ENCODE assay signal across 8 mouse cellular contexts in the genomic region with DNA sequence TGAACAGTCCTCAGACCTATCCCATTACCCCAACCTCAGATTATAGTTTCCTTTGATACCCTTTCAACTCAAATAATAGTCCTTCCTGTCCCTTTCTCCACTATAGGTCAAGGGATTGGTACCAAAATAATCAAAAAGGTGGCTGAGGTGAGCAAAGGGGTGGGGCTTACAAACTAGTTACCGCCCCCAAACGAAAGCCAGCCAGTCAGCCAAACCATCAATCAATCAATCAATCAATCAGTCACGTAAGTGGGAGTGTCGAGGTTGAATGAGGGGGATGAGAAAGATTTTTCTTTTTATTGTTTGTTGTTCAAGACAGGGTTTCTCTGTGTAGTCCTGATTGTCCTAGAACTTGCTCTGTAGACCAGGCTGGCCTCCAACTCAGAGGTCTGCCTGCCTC. TPM values are rescaled to one million over a fixed set of nuclear protein-coding genes. Genes with fewer than 3 reads are reported as not detected.
A peak's percentile ranks its signal among the peaks of the same experiment; 100 is the strongest.
DNase-seq lines count a peak whose midpoint lies in the region; ATAC-seq and TF ChIP-seq lines count a peak whose summit lies in the region.

No protein-coding gene starts in this region.

- H3K27me3 ChIP-seq in lung, embryonic 14.5 days (ENCODE audit: insufficient read depth, low read length) = no peaks in the 10 kb centered on the region
- no peaks in the 10 kb centered on the region for H3K27me3 ChIP-seq in forebrain, embryonic 14.5 days (replicated peaks; ENCODE audit: control insufficient read depth, insufficient read depth, low read length)
- H3K27me3 ChIP-seq in liver, embryonic 11.5 days (replicated peaks; ENCODE audit: control insufficient read depth, insufficient read depth, low read length) = no peaks in the 10 kb centered on the region
- H3K27me3 ChIP-seq in stomach, embryonic 14.5 days (ENCODE audit: control insufficient read depth, insufficient read depth, low read length) = no peaks in the 10 kb centered on the region

- ATAC-seq in lung, embryonic 14.5 days (ENCODE audit: insufficient read depth) = no peak
- ATAC-seq in forebrain, embryonic 14.5 days = no peak
- ATAC-seq in liver, embryonic 11.5 days (replicated peaks; ENCODE audit: low FRiP score) = no peak
- ATAC-seq in stomach, embryonic 14.5 days (ENCODE audit: insufficient number of reproducible peaks, insufficient read depth, low FRiP score, low read depth) = no peak

- no peak for DNase-seq in lung, embryonic 14.5 days
- DNase-seq in lung, postnatal 4 days = no peak
- no peak for DNase-seq in forebrain, embryonic 14.5 days (ENCODE audit: low spot score)
- no peak for DNase-seq in liver, embryonic 11.5 days (ENCODE audit: low spot score)
- no peak for DNase-seq in layer of hippocampus, adult 18-20 months (ENCODE audit: low spot score in 2 of 2)
- no peak for DNase-seq in left cerebral cortex, postnatal 10 days (ENCODE audit: extremely low spot score in 1 of 2, low spot score in 2 of 2)
- DNase-seq in layer of hippocampus, adult 8-10 months (ENCODE audit: low spot score in 2 of 2) = no peak

- H3K4me2 ChIP-seq in lung, embryonic 14.5 days = peak overlapping the region; percentile 82
- peak overlapping the region; percentile 77 for H3K4me2 ChIP-seq in forebrain, embryonic 14.5 days (ENCODE audit: low read length)
- H3K4me2 ChIP-seq in liver, embryonic 11.5 days = peak overlapping the region; percentile 85
- H3K4me2 ChIP-seq in stomach, embryonic 14.5 days (replicated peaks; ENCODE audit: low read depth, low read length) = peak overlapping the region; percentile 72; the same call in 1 of the 2 replicates

- H3K27ac ChIP-seq in lung, embryonic 14.5 days (ENCODE audit: low read depth) = no peak overlapping the region
- no peak overlapping the region for H3K27ac ChIP-seq in forebrain, embryonic 14.5 days (ENCODE audit: low read depth, low read length)
- H3K27ac ChIP-seq in liver, embryonic 11.5 days (ENCODE audit: low read depth, low read length) = no peak overlapping the region
- no peak overlapping the region for H3K27ac ChIP-seq in stomach, embryonic 14.5 days (ENCODE audit: low read length)

- no peaks in the 10 kb centered on the region for H3K36me3 ChIP-seq in lung, embryonic 14.5 days (ENCODE audit: insufficient read depth)
- no peaks in the 10 kb centered on the region for H3K36me3 ChIP-seq in forebrain, embryonic 14.5 days (ENCODE audit: control insufficient read depth, insufficient read depth, low read length)
- H3K36me3 ChIP-seq in liver, embryonic 11.5 days (ENCODE audit: control insufficient read depth, insufficient read depth, low read length) = no peaks in the 10 kb centered on the region
- H3K36me3 ChIP-seq in stomach, embryonic 14.5 days (ENCODE audit: control insufficient read depth, insufficient read depth, low read length) = no peaks in the 10 kb centered on the region

- H3K4me1 ChIP-seq in lung, embryonic 14.5 days (ENCODE audit: insufficient read depth) = no peaks in the 10 kb centered on the region
- H3K4me1 ChIP-seq in forebrain, embryonic 14.5 days (ENCODE audit: control insufficient read depth, insufficient read depth, low read length) = peaks cover 10% of the 10 kb centered on the region
- peaks cover 22% of the 10 kb centered on the region for H3K4me1 ChIP-seq in liver, embryonic 11.5 days (replicated peaks; ENCODE audit: control insufficient read depth, insufficient read depth, low read length)
- H3K4me1 ChIP-seq in stomach, embryonic 14.5 days (ENCODE audit: control insufficient read depth, insufficient read depth, low read length) = 0 out of 2 replicates have a peak, but pooled peaks cover 2% of the 10 kb centered on the region

- H3K9ac ChIP-seq in lung, embryonic 14.5 days = peak overlapping the region; percentile 71; the same call in 1 of the 2 replicates
- H3K9ac ChIP-seq in forebrain, embryonic 14.5 days (ENCODE audit: low read length) = peak overlapping the region; percentile 80
- H3K9ac ChIP-seq in liver, embryonic 11.5 days (ENCODE audit: low read depth, low read length) = no peak overlapping the region
- H3K9ac ChIP-seq in stomach, embryonic 14.5 days (replicated peaks; ENCODE audit: low read depth, low read length) = no peak overlapping the region

- TF ChIP-seq CTCF in lung, embryonic 14.5 days (IDR thresholded peaks at IDR 0.05; ENCODE audit: low read depth) = no peak

- WGBS in lung, embryonic 14.5 days = 58% methylated on average over 4 of the region's 4 CpGs
- WGBS in forebrain, embryonic 14.5 days = 68% methylated on average over 4 of the region's 4 CpGs
- WGBS in liver, embryonic 11.5 days = 65% methylated on average over 4 of the region's 4 CpGs
- WGBS in stomach, embryonic 14.5 days = 59% methylated on average over 4 of the region's 4 CpGs

- intact Hi-C loops in left cerebral cortex, postnatal 10 days (cut with DNase I) = no loop called here

- no peaks in the 10 kb centered on the region for H3K9me3 ChIP-seq in lung, embryonic 14.5 days (ENCODE audit: low read depth, low read length)
- H3K9me3 ChIP-seq in forebrain, embryonic 14.5 days (replicated peaks; ENCODE audit: control insufficient read depth, low read length) = no peaks in the 10 kb centered on the region
- no peaks in the 10 kb centered on the region for H3K9me3 ChIP-seq in liver, embryonic 11.5 days (ENCODE audit: control insufficient read depth, low read length)
- no peaks in the 10 kb centered on the region for H3K9me3 ChIP-seq in stomach, embryonic 14.5 days (ENCODE audit: control insufficient read depth, low read depth, low read length)

- peak overlapping the region; percentile 55 for H3K4me3 ChIP-seq in lung, embryonic 14.5 days (ENCODE audit: low read depth, low read length)
- peak overlapping the region; percentile 45 for H3K4me3 ChIP-seq in forebrain, embryonic 14.5 days (ENCODE audit: low read depth, low read length)
- peak overlapping the region; percentile 63 for H3K4me3 ChIP-seq in liver, embryonic 11.5 days (ENCODE audit: low read depth, low read length)
- H3K4me3 ChIP-seq in stomach, embryonic 14.5 days (ENCODE audit: low read depth, low read length) = no peak overlapping the region

RNA-seq across cellular contexts. Expression of gene Sat2, which starts 1.2 kb away (rescaled TPM):
- 18.0 and 18.3 TPM in 2 replicates for polyA plus RNA-seq in lung, embryonic 14.5 days (2014; fragmentation: Nextera tagmentation; extraction: Ambion mirVana)
- polyA plus RNA-seq in forebrain, embryonic 14.5 days (2014; fragmentation: Nextera tagmentation; extraction: Ambion mirVana) = 17.6 and 18.2 TPM in 2 replicates
- polyA plus RNA-seq in liver, embryonic 11.5 days (2014; fragmentation: Nextera tagmentation; extraction: Ambion mirVana) = 16.7 and 18.0 TPM in 2 replicates
- polyA plus RNA-seq in stomach, embryonic 14.5 days (2014; fragmentation: Nextera tagmentation; extraction: Ambion mirVana) = 17.5 and 18.7 TPM in 2 replicates
- total RNA-seq in layer of hippocampus, adult 18-20 months (2021) = 10 to 100 TPM in 1 of 2 experiments, 1 to 10 TPM in 1; 9.5 to 12.1 TPM
- total RNA-seq in left cerebral cortex, postnatal 10 days (2021) = 10 to 100 TPM; 12.7 to 15.2 TPM
- total RNA-seq in layer of hippocampus, adult 8-10 months (2022) = 10 to 100 TPM; 13.3 to 19.2 (median 14.8) TPM

RNA-seq across cellular contexts. Expression of gene Shbg, which starts 5.3 kb away (rescaled TPM):
- not detected in 2 replicates for polyA plus RNA-seq in lung, embryonic 14.5 days (2014; fragmentation: Nextera tagmentation; extraction: Ambion mirVana)
- not detected in 2 replicates for polyA plus RNA-seq in forebrain, embryonic 14.5 days (2014; fragmentation: Nextera tagmentation; extraction: Ambion mirVana)
- polyA plus RNA-seq in liver, embryonic 11.5 days (2014; fragmentation: Nextera tagmentation; extraction: Ambion mirVana) = 42.9 and 43.8 TPM in 2 replicates
- polyA plus RNA-seq in stomach, embryonic 14.5 days (2014; fragmentation: Nextera tagmentation; extraction: Ambion mirVana) = not detected in 2 replicates
- total RNA-seq in layer of hippocampus, adult 18-20 months (2021) = not detected
- not detected for total RNA-seq in left cerebral cortex, postnatal 10 days (2021)
- under 1 TPM in 2 of 4 experiments, not detected in 2; 0.59 to 0.92 TPM for total RNA-seq in layer of hippocampus, adult 8-10 months (2022)

RNA-seq across cellular contexts. Expression of gene Fxr2, which starts 9.8 kb away (rescaled TPM):
- 26.8 and 31.2 TPM in 2 replicates for polyA plus RNA-seq in lung, embryonic 14.5 days (2014; fragmentation: Nextera tagmentation; extraction: Ambion mirVana)
- polyA plus RNA-seq in forebrain, embryonic 14.5 days (2014; fragmentation: Nextera tagmentation; extraction: Ambion mirVana) = 34.2 and 35.0 TPM in 2 replicates
- polyA plus RNA-seq in liver, embryonic 11.5 days (2014; fragmentation: Nextera tagmentation; extraction: Ambion mirVana) = 22.8 and 26.2 TPM in 2 replicates
- 20.9 and 26.0 TPM in 2 replicates for polyA plus RNA-seq in stomach, embryonic 14.5 days (2014; fragmentation: Nextera tagmentation; extraction: Ambion mirVana)
- 100 to 1,000 TPM; 139 to 142 TPM for total RNA-seq in layer of hippocampus, adult 18-20 months (2021)
- total RNA-seq in left cerebral cortex, postnatal 10 days (2021) = 10 to 100 TPM; 92.0 to 99.4 TPM
- 100 to 1,000 TPM; 132 to 154 (median 139) TPM for total RNA-seq in layer of hippocampus, adult 8-10 months (2022)

RNA-seq across cellular contexts. Expression of gene Atp1b2, which starts 17.3 kb away (rescaled TPM):
- 6.9 and 9.8 TPM in 2 replicates for polyA plus RNA-seq in lung, embryonic 14.5 days (2014; fragmentation: Nextera tagmentation; extraction: Ambion mirVana)
- 22.0 and 31.5 TPM in 2 replicates for polyA plus RNA-seq in forebrain, embryonic 14.5 days (2014; fragmentation: Nextera tagmentation; extraction: Ambion mirVana)
- 76.2 and 79.5 TPM in 2 replicates for polyA plus RNA-seq in liver, embryonic 11.5 days (2014; fragmentation: Nextera tagmentation; extraction: Ambion mirVana)
- polyA plus RNA-seq in stomach, embryonic 14.5 days (2014; fragmentation: Nextera tagmentation; extraction: Ambion mirVana) = 8.8 and 10.0 TPM in 2 replicates
- total RNA-seq in layer of hippocampus, adult 18-20 months (2021) = 100 to 1,000 TPM; 402 to 407 TPM
- 100 to 1,000 TPM; 395 to 416 TPM for total RNA-seq in left cerebral cortex, postnatal 10 days (2021)
- total RNA-seq in layer of hippocampus, adult 8-10 months (2022) = 100 to 1,000 TPM; 386 to 493 (median 443) TPM

RNA-seq across cellular contexts. Expression of gene Sox15, which starts 32.1 kb away (rescaled TPM):
- polyA plus RNA-seq in lung, embryonic 14.5 days (2014; fragmentation: Nextera tagmentation; extraction: Ambion mirVana) = not detected in 2 replicates
- polyA plus RNA-seq in forebrain, embryonic 14.5 days (2014; fragmentation: Nextera tagmentation; extraction: Ambion mirVana) = not detected in 2 replicates
- not detected in 2 replicates for polyA plus RNA-seq in liver, embryonic 11.5 days (2014; fragmentation: Nextera tagmentation; extraction: Ambion mirVana)
- polyA plus RNA-seq in stomach, embryonic 14.5 days (2014; fragmentation: Nextera tagmentation; extraction: Ambion mirVana) = 4.1 and 4.7 TPM in 2 replicates
- total RNA-seq in layer of hippocampus, adult 18-20 months (2021) = not detected
- total RNA-seq in left cerebral cortex, postnatal 10 days (2021) = not detected
- total RNA-seq in layer of hippocampus, adult 8-10 months (2022) = not detected

Comparison
In these comparisons a context has a peak if more than half of its experiments do, and no peak if none do; other contexts are left out.
1. H3K9ac ChIP-seq: peak in lung, embryonic 14.5 days (single experiment) and forebrain, embryonic 14.5 days (single experiment); none in liver, embryonic 11.5 days (single experiment) and stomach, embryonic 14.5 days (single experiment).
2. RNA of gene Shbg, which starts 5.3 kb away (polyA plus RNA-seq): 42.9 to 43.8 TPM in liver, embryonic 11.5 days; not detected in lung, embryonic 14.5 days, not detected in forebrain, embryonic 14.5 days and not detected in stomach, embryonic 14.5 days; every median in the first group is over 10 times any median in the second.
3. Peak in every context shown above with its lines, with median percentiles within 50 percentile points of each other: H3K4me2 ChIP-seq.